Mouse (Mus musculus): ENCODE measurements at regions not wholly inside any gene's neighbourhood (a gene's known extent, or its start where the extent isn't known, plus 50 kb on each side); places are given as distances from the start of the nearest gene placed in this dataset.

DNA sequence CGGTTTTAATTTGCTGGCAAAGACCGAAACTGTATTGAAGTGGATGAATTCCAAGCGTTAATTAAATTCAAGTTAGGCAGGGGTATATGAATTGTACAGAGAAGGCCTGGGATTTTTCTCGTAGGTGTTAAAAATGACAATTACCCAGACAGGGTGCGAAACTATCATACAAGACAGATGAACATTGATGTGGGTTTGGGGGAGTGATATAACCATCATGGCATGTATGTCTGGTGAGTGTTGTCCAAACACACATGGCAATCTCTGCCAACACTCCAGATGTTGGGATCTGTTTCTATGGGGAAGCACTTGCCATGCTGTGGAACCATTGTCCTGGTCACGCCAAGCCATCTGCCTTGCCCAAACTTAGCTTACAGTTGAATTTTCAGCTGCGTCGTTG lies 107.8 kb downstream of the Gja1 start:
- TF ChIP-seq SMC3 (IDR thresholded peaks at IDR 0.05; ENCODE audit: low read depth, low read length) (no peak), ZKSCAN1 (IDR thresholded peaks at IDR 0.05; ENCODE audit: low read depth, low read length) (no peak), ZNF384 (IDR thresholded peaks at IDR 0.05; ENCODE audit: low read depth, low read length) (no peak), POLR2A (IDR thresholded peaks at IDR 0.05; ENCODE audit: control insufficient read depth in 1 of 2, insufficient read depth in 1 of 2, low read depth in 1 of 2, low read length in 2 of 2, poor library complexity in 1 of 2) (no peak), RAD21 (IDR thresholded peaks at IDR 0.05; ENCODE audit: low read depth, low read length) (no peak), CTCF (IDR thresholded peaks at IDR 0.05 in 2 of 3, conservative IDR thresholded peaks at IDR 0.05 in 1 of 3; ENCODE audit: control insufficient read depth in 1 of 3, insufficient read depth in 1 of 3, low read depth in 2 of 3, low read length in 3 of 3, poor library complexity in 1 of 3, severe bottlenecking in 1 of 3) (no peak), GABPA (IDR thresholded peaks at IDR 0.05; ENCODE audit: low read depth, low read length) (no peak), ELF1 (IDR thresholded peaks at IDR 0.05; ENCODE audit: low read depth, low read length) (no peak), BHLHE40 (IDR thresholded peaks at IDR 0.05; ENCODE audit: borderline replicate concordance, low read depth, low read length) (no peak), POLR2AphosphoS2 (IDR thresholded peaks at IDR 0.05; ENCODE audit: low read length) (no peak), EP300 (IDR thresholded peaks at IDR 0.05; ENCODE audit: low read depth in 1 of 2, low read length in 2 of 2) (no peak), MYB (IDR thresholded peaks at IDR 0.05; ENCODE audit: low read depth, low read length) (no peak), USF2 (IDR thresholded peaks at IDR 0.05; ENCODE audit: borderline replicate concordance in 1 of 2, insufficient read depth in 1 of 2, low read depth in 1 of 2, low read length in 2 of 2) (no peak), GATA1 (IDR thresholded peaks at IDR 0.05; ENCODE audit: low read depth, low read length) (no peak), CHD1 (IDR thresholded peaks at IDR 0.05; ENCODE audit: low read depth, low read length) (no peak)
- Histone ChIP-seq H3K79me2 (ENCODE audit: control insufficient read depth, insufficient read depth, low read length, poor library complexity) (no peaks in the 10 kb centered on the region), H3K4me1 (ENCODE audit: control insufficient read depth in 1 of 2, insufficient read depth in 2 of 2, low read length in 2 of 2) (no peaks in the 10 kb centered on the region), H3K36me3 (ENCODE audit: control insufficient read depth in 1 of 2, insufficient read depth in 2 of 2, low read length in 2 of 2) (no peaks in the 10 kb centered on the region), H3K4me3 (ENCODE audit: control insufficient read depth in 1 of 2, insufficient read depth in 1 of 2, low read depth in 2 of 2, low read length in 2 of 2) (no peak overlapping the region), H3K27ac (ENCODE audit: control insufficient read depth, low read depth, low read length) (no peak overlapping the region), H3K9me3 (replicated peaks; ENCODE audit: insufficient read depth, low read length) (no peaks in the 10 kb centered on the region), H3K9ac (ENCODE audit: control insufficient read depth, low read depth, low read length, poor library complexity, severe bottlenecking) (no peak overlapping the region), H3K27me3 (ENCODE audit: control insufficient read depth in 1 of 2, insufficient read depth in 2 of 2, low read length in 2 of 2) (no peaks in the 10 kb centered on the region)
- DNase-seq (ENCODE audit: low read depth, low spot score): no peak

DNA sequence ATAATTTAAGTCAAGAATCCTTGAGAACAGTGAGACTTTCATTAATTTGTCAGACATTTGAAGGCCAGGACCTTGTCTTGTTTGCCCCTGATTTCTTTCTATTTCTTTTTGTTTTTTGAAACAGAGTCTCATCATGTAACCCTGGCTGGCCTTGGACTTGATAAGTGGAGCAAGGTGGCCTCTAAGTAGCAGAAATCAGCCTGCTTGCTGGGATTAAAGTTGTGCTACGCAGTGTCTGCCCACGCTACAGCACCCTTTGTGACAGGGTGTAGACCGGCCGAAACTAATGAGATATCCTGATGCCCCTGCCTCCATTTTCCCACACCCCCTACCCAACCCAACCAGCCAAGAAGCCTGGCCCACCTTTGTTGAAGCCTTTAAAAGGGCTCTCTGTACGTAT lies 108.6 kb downstream of the Gja1 start:
- no peak for TF ChIP-seq SMC3 (IDR thresholded peaks at IDR 0.05; ENCODE audit: low read depth, low read length)
- TF ChIP-seq ZKSCAN1 (IDR thresholded peaks at IDR 0.05; ENCODE audit: low read depth, low read length): no peak
- no peak for TF ChIP-seq MYB (IDR thresholded peaks at IDR 0.05; ENCODE audit: low read depth, low read length)
- no peak for TF ChIP-seq POLR2AphosphoS5 (IDR thresholded peaks at IDR 0.05; ENCODE audit: borderline replicate concordance, low read depth, low read length)
- no peak for TF ChIP-seq GATA1 (IDR thresholded peaks at IDR 0.05; ENCODE audit: low read depth, low read length)
- TF ChIP-seq CHD2 (IDR thresholded peaks at IDR 0.05; ENCODE audit: low read length): no peak
- no peak for TF ChIP-seq TCF12 (IDR thresholded peaks at IDR 0.05; ENCODE audit: low read depth, low read length)
- H3K4me1 ChIP-seq (ENCODE audit: control insufficient read depth in 1 of 2, insufficient read depth in 2 of 2, low read length in 2 of 2): no peaks in the 10 kb centered on the region
- no peaks in the 10 kb centered on the region for H3K9me3 ChIP-seq (replicated peaks; ENCODE audit: insufficient read depth, low read length)
- no peaks in the 10 kb centered on the region for H3K79me2 ChIP-seq (ENCODE audit: control insufficient read depth, insufficient read depth, low read length, poor library complexity)
- DNase-seq (ENCODE audit: low read depth, low spot score): no peak
- no peak overlapping the region for H3K4me3 ChIP-seq (ENCODE audit: control insufficient read depth in 1 of 2, insufficient read depth in 1 of 2, low read depth in 2 of 2, low read length in 2 of 2)
- no peaks in the 10 kb centered on the region for H3K27me3 ChIP-seq (ENCODE audit: control insufficient read depth in 1 of 2, insufficient read depth in 2 of 2, low read length in 2 of 2)
- H3K9ac ChIP-seq (ENCODE audit: control insufficient read depth, low read depth, low read length, poor library complexity, severe bottlenecking): no peak overlapping the region
- no peaks in the 10 kb centered on the region for H3K36me3 ChIP-seq (ENCODE audit: control insufficient read depth in 1 of 2, insufficient read depth in 2 of 2, low read length in 2 of 2)
- no peak overlapping the region for H3K27ac ChIP-seq (ENCODE audit: control insufficient read depth, low read depth, low read length)
